ENCODE assay signal across 12 mouse cellular contexts in the genomic region with DNA sequence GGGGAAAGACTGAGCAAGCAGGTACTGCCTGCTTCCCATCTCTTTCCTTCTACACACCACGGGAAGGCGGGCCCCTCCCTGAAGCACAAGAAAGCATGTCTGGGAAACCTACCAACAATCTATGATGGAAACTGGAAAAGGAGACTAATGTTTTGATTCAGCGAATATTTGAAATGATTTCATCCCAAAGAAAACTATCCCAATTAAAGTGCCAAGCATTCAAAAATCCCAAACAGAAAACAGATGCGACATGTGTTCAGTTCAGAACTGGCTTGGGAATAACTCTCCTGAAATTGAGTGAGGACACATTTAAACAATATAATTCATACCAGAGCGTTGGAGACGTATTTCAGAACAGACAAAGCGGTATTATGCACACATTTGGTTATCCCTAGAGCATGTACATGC.
A peak's percentile ranks its signal among the peaks of the same experiment; 100 is the strongest.
DNase-seq lines count a peak whose midpoint lies in the region; TF ChIP-seq lines count a peak whose summit lies in the region.
"Had no signal": no experiment of that assay in that cellular context is flagged by ENCODE, and none has a peak within 500 bp of the region (broad histone marks: within the 10 kb centered on the region; RNA-seq: fewer than 3 reads in every experiment).

No protein-coding gene starts in this region.

- intact Hi-C loops in heart, postnatal 25 days (cut with DNase I) = no loop called here

- no peak for TF ChIP-seq POLR2A in kidney, adult 2 months (IDR thresholded peaks at IDR 0.05; ENCODE audit: low read depth, low read length)
- no peak for TF ChIP-seq POLR2A in embryonic fibroblast, embryonic 13.5 days (IDR thresholded peaks at IDR 0.05; ENCODE audit: low read depth, low read length)

- H3K4me1 ChIP-seq in kidney, adult 2 months (ENCODE audit: control insufficient read depth, insufficient read depth, low read length) = no peaks in the 10 kb centered on the region
- no peaks in the 10 kb centered on the region; the same call in 1 of the 2 replicates for H3K4me1 ChIP-seq in embryonic fibroblast, embryonic 13.5 days (ENCODE audit: control insufficient read depth, insufficient read depth, low read length)

- H3K36me3 ChIP-seq in kidney, adult 2 months (ENCODE audit: control insufficient read depth, insufficient read depth, low read length) = no peaks in the 10 kb centered on the region

- H3K27me3 ChIP-seq in kidney, adult 2 months (replicated peaks; ENCODE audit: control insufficient read depth, insufficient read depth, low read length) = no peaks in the 10 kb centered on the region
- H3K27me3 ChIP-seq: Patski had no signal

- 79% methylated on average over 7 of the region's 7 CpGs for WGBS in kidney, adult 2 months

- no peak overlapping the region for H3K4me3 ChIP-seq in kidney, adult 2 months (ENCODE audit: insufficient read depth, low read depth, low read length)
- no peak overlapping the region for H3K4me3 ChIP-seq in embryonic fibroblast, embryonic 13.5 days (ENCODE audit: insufficient read depth, low read length)

- no peak overlapping the region for H3K27ac ChIP-seq in kidney, adult 2 months (ENCODE audit: insufficient read depth, low read depth, low read length)
- H3K27ac ChIP-seq in embryonic fibroblast, embryonic 13.5 days (ENCODE audit: insufficient read depth, low read length) = peak overlapping the region; percentile 74
- H3K27ac ChIP-seq: stomach, postnatal 0 days had no signal

- TF ChIP-seq CTCF in kidney, adult 2 months (conservative IDR thresholded peaks at IDR 0.05; ENCODE audit: insufficient read depth, insufficient read length, low read depth, low read length) = no peak
- TF ChIP-seq CTCF in embryonic fibroblast, embryonic 13.5 days (IDR thresholded peaks at IDR 0.05; ENCODE audit: borderline replicate concordance, insufficient read depth, low read length) = no peak

- DNase-seq in kidney, adult 2 months = peak; percentile 28
- no peak for DNase-seq in kidney, adult 8-10 months
- DNase-seq in lung, postnatal 25 days (ENCODE audit: low spot score) = peak; percentile 20
- DNase-seq in lung, adult 18-20 months = no peak
- DNase-seq in heart, postnatal 25 days (ENCODE audit: low spot score) = peak; percentile 12
- no peak for DNase-seq in urinary bladder, postnatal 36 days (ENCODE audit: low spot score in 2 of 2)
- no peak for DNase-seq in yolk sac, embryonic 10.5 days (ENCODE audit: low spot score)
- DNase-seq: adrenal gland, adult 2 months; embryo, embryonic 11 days had no signal

Comparison
In these comparisons a context has a peak if more than half of its experiments do, and no peak if none do; other contexts are left out.
1. DNase-seq: peak in kidney, adult 2 months (single experiment), lung, postnatal 25 days (single experiment) and heart, postnatal 25 days (single experiment); none in kidney, adult 8-10 months (0 of 2), lung, adult 18-20 months (0 of 2), urinary bladder, postnatal 36 days (0 of 2) and yolk sac, embryonic 10.5 days (single experiment).